Mouse (Mus musculus) ES-Bruce4 (cell line): ENCODE results near the gene Kri1. TPM values are rescaled to one million over a fixed set of nuclear protein-coding genes. Genes with fewer than 3 reads are reported as not detected.

Experiments
- H3K27ac ChIP-seq: 2 replicates; pipeline ENCODE4 v1.5.1; 2012; ENCODE audit warnings: low read length, inconsistent platforms; ENCODE audit not compliant: insufficient read depth
- H3K27me3 ChIP-seq: 2 replicates; pipeline ENCODE4 v1.6.1; 2012; ENCODE audit warnings: mild to moderate bottlenecking, low read length, inconsistent platforms; ENCODE audit not compliant: control insufficient read depth, poor library complexity, insufficient read depth, severe bottlenecking
- H3K36me3 ChIP-seq: 2 replicates; pipeline ENCODE4 v1.6.1; 2012; ENCODE audit warnings: inconsistent platforms, mild to moderate bottlenecking, low read length, moderate library complexity; ENCODE audit not compliant: control insufficient read depth, poor library complexity, insufficient read depth, severe bottlenecking
- H3K4me1 ChIP-seq: one replicate; pipeline ENCODE4 v1.8.1; 2011; ENCODE audit warnings: low read length; ENCODE audit not compliant: control insufficient read depth, insufficient read depth
- H3K4me3 ChIP-seq: 2 replicates; pipeline ENCODE4 v1.5.1; 2011; ENCODE audit warnings: low read depth, mild to moderate bottlenecking, low read length
- H3K9ac ChIP-seq: 2 replicates; pipeline ENCODE4 v1.6.1; 2012; ENCODE audit warnings: low read depth, mild to moderate bottlenecking, inconsistent platforms; ENCODE audit not compliant: poor library complexity, severe bottlenecking
- H3K9me3 ChIP-seq: replicated peaks from 2 replicates; pipeline ENCODE4 v1.6.1; 2012; ENCODE audit warnings: mild to moderate bottlenecking, low read length, inconsistent platforms; ENCODE audit not compliant: control insufficient read depth, poor library complexity, insufficient read depth, severe bottlenecking
- CTCF ChIP-seq: IDR thresholded peaks from one replicate; pipeline ENCODE4 v1.8.1; 2011; ENCODE audit warnings: low read depth, low read length
- EP300 ChIP-seq: IDR thresholded peaks from 2 replicates; pipeline ENCODE4 v1.6.1; 2011; ENCODE audit warnings: low read depth, low read length; ENCODE audit not compliant: insufficient read depth
- POLR2A ChIP-seq: IDR thresholded peaks from one replicate; pipeline ENCODE4 v1.8.1; 2011; ENCODE audit warnings: low read length; ENCODE audit not compliant: insufficient read depth
- polyA plus RNA-seq: library from polyadenylated mRNA; stranded (reverse); fragments of >200 nt; gene quantifications from 2 replicates; pipeline ENCODE4 v1.2.4, GENCODE M21; 2011; ENCODE audit warnings: low read depth; ENCODE audit not compliant: missing spikeins, insufficient read depth, insufficient read length

The Kri1 gene
- polyA plus RNA-seq, 1 experiment: 41.7 TPM

DNA sequence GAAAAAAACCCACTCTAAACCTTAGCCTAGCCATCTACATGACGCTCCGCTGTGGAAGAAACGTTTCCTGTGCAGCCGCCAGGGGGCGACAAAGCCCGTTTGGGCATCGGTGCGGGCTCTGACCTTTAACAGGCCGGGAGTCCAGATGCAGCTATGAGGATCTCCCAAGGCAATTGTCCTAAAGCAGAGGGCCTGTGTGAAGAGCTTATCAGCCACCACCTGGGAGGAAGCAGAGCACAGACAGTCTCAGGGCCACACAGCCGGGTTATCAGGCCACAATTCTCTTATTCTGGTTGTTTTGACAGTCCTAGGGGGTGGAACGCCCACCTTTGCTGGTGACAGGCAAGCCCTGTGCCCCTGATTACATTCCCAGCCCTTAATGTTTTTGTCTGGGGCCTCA, 25.6 kb upstream of the Kri1 start:
- no peaks in the 10 kb centered on the region for H3K27me3 ChIP-seq
- H3K9me3 ChIP-seq: no peaks in the 10 kb centered on the region
- TF ChIP-seq CTCF (peak; percentile 89), POLR2A (no peak), EP300 (0 out of 2 replicates have a peak, but pooled peaks have one; percentile 20)

DNA sequence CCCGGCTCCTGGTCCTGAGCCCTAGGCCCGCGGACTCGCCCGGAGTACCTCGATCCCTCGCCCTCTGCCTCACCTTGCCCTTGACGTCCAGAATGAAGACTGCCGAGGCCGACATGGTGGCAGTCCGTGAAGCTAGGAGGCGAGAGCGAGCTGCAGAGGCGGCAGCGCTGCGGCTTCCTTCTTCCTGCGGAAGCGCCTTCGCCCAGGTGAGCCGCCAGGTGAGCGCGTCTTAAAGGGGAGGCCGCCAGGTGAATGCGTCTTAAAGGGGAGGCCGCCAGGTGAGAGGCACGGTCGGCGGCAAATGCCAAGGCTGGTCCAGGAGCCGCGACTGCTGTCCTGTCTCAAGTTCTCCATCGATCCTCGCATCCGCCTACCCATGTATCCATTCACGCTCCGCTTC, 24.4 kb upstream of the Kri1 start, which contains the start of gene Ap1m2:
TSS of gene Ap1m2 (minus strand) at position 204 of the 400 bp plus-strand sequence.
- TF ChIP-seq CTCF (no peak), EP300 (no peak), POLR2A (no peak)
- no peak within 1 kb of the TSS for H3K27ac ChIP-seq
- H3K4me1 ChIP-seq: peaks cover 4% of the 10 kb centered on the region
- no peaks in the 10 kb centered on the region for H3K27me3 ChIP-seq
- peak within 1 kb of the TSS; percentile 83 for H3K4me3 ChIP-seq
- H3K9me3 ChIP-seq: no peaks in the 10 kb centered on the region
- H3K36me3 ChIP-seq: no peaks in the 10 kb centered on the region
- peak within 1 kb of the TSS; percentile 54 for H3K9ac ChIP-seq

More for the DNA sequence above, 25.6 kb upstream of the Kri1 start:
- H3K36me3 ChIP-seq: no peaks in the 10 kb centered on the region
- H3K4me3 ChIP-seq: no peak overlapping the region
- H3K9ac ChIP-seq: no peak overlapping the region
- H3K27ac ChIP-seq: no peak overlapping the region
- H3K4me1 ChIP-seq: peaks cover 4% of the 10 kb centered on the region

DNA sequence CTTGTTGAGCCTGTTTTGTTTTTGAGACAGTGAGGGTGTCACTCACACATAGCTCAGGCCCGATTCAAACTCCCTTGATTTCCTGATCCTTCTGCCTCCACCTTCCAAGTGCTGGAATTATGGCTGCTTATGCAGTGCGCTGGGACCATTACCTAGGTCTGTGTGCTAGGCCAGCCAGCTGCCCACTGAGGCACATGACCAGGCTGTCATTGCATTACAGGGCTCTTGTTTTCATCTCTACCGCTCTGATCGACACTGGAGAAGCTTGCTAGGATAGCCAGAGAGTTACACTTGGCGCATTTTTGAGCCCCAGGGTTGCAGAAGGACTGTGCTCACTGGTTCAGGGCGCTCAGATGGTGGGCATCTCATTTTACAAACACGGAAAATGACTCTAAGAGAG, 23.9 kb upstream of the Kri1 start:
- Histone ChIP-seq H3K36me3 (no peaks in the 10 kb centered on the region), H3K9me3 (no peaks in the 10 kb centered on the region), H3K4me1 (peaks cover 4% of the 10 kb centered on the region), H3K27ac (no peak overlapping the region), H3K9ac (peak overlapping the region; percentile 54), H3K4me3 (peak overlapping the region; percentile 83), H3K27me3 (no peaks in the 10 kb centered on the region)
- TF ChIP-seq CTCF: no peak
- TF ChIP-seq EP300: no peak
- no peak for TF ChIP-seq POLR2A

DNA sequence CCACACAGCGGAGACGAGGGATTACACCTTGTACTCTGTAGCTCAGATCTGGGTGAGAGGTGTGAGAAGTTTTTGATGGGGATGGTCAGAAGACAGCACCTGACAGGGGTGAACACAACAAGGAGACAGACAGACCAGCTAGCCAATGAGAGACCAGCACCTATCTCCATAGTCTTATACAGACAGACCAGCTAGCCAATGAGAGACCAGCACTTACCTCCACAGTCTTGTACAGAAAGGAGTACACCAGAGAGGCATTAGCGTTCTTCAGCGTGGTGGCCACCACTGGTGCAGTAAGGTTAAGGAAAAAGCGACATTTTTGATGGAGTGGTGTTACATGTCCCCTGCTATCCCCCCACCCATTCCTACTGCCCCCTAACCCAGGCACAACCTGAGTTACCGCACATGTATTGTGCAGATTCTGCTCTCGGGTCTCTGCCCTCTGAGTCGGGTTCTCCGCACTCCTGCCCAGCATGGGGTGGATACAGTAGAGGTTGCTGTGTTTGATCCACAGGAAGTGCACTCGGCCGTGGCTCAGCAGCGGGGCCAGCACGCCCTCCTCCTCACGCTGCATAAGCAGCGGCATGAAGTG, 21.5 kb upstream of the Kri1 start:
- Histone ChIP-seq H3K36me3 (no peaks in the 10 kb centered on the region), H3K4me3 (peak overlapping the region; percentile 52), H3K9me3 (no peaks in the 10 kb centered on the region), H3K27ac (no peak overlapping the region), H3K9ac (peak overlapping the region; percentile 10; the same call in 1 of the 2 replicates), H3K27me3 (no peaks in the 10 kb centered on the region), H3K4me1 (peaks cover 2% of the 10 kb centered on the region)
- TF ChIP-seq EP300 (no peak), POLR2A (no peak), CTCF (no peak)

DNA sequence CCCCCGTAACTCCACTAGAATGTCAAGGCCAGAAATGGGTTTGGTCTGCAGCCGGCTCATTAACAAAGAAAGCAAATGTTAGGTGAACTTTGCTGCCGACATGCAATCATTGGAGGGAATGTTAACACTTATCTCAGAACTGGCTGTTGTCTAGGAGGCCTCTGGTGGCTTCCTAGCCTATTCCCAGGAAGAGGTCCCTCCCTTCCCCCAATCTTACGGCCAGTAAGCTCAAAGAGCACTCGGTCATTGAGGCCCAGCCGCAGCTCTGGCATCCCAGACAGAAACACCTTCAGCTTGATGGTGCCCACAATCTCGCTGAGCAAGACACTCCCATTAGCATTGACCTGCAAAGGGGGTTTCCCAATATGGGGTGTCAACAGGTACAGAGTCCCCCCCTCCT, 17.3 kb upstream of the Kri1 start:
- H3K4me3 ChIP-seq: no peak overlapping the region
- H3K27ac ChIP-seq: no peak overlapping the region
- no peaks in the 10 kb centered on the region for H3K27me3 ChIP-seq
- no peaks in the 10 kb centered on the region for H3K4me1 ChIP-seq
- H3K9me3 ChIP-seq: no peaks in the 10 kb centered on the region
- H3K9ac ChIP-seq: no peak overlapping the region
- TF ChIP-seq EP300 (no peak), CTCF (no peak), POLR2A (no peak)
- no peaks in the 10 kb centered on the region for H3K36me3 ChIP-seq

DNA sequence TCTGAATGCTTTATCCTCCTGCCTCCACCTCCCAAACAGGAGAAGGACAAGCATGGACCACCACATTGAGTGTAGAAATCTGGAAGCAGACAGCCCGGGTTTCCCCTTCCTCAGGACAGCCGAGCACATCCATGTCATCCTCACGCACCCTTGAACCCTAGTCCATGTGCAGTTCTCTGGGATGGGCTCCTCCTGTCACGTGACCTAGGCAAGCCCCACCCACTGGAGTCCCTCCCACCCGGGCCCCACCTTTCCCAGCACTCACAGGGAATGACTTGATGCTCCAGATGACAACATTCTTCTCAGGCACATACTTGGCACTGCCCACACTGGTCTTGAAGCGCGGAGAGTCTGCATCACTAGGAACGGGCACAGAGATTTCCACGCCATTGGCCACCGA, 11.2 kb upstream of the Kri1 start:
- Histone ChIP-seq H3K9me3 (no peaks in the 10 kb centered on the region), H3K4me3 (no peak overlapping the region), H3K9ac (no peak overlapping the region), H3K27me3 (no peaks in the 10 kb centered on the region), H3K27ac (no peak overlapping the region), H3K36me3 (no peaks in the 10 kb centered on the region; the same call in 1 of the 2 replicates), H3K4me1 (no peaks in the 10 kb centered on the region)
- TF ChIP-seq CTCF: no peak
